Mouse (Mus musculus) left cerebral cortex, adult 9 months (tissue): ENCODE measurements around the gene Oaf.
A peak's percentile ranks its signal among the peaks of the same experiment; 100 is the strongest.

Source experiments
- DNase-seq, 2 experiments: peaks; one replicate each; pipeline ENCODE4 v3.0.0; 2022; ENCODE audit warnings: low spot score in 2 of 2

The Oaf gene

GRCm38 (mm10) chr9:43225481-43225880, 14.2 kb downstream of the Oaf start:
- no peak for DNase-seq

DNA sequence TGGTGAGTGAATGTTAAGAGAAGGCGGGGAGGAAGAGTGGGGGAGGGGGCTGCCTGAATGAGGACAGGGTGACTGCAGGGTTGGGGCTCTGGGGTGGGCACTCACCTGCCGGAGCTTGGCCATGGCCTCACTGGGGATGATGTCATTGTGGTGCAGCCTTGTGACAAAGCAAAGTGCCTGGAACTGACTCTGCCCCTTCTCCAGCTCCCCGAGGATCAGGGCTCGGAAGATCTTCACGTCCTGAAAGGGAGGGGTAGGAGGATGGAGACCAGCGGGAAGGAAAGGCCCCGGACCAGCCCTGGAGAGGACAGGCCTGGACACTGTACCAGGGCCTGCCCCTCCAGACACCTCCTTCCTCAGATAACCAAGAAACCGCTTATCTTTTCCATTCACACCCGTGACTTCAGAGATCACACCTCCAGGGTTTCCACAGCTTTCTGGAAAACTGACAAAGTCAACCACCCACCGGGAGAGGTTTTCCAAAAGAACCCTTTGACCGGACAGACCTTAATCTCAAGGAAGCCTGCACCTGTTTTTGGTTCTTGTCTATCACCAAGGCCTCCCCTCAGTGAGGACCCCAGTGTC, 14.8 kb downstream of the Oaf start:
- DNase-seq: no peak

GRCm38 (mm10) chr9:43222429-43222715, 17.3 kb downstream of the Oaf start:
- DNase-seq: no peak

DNA sequence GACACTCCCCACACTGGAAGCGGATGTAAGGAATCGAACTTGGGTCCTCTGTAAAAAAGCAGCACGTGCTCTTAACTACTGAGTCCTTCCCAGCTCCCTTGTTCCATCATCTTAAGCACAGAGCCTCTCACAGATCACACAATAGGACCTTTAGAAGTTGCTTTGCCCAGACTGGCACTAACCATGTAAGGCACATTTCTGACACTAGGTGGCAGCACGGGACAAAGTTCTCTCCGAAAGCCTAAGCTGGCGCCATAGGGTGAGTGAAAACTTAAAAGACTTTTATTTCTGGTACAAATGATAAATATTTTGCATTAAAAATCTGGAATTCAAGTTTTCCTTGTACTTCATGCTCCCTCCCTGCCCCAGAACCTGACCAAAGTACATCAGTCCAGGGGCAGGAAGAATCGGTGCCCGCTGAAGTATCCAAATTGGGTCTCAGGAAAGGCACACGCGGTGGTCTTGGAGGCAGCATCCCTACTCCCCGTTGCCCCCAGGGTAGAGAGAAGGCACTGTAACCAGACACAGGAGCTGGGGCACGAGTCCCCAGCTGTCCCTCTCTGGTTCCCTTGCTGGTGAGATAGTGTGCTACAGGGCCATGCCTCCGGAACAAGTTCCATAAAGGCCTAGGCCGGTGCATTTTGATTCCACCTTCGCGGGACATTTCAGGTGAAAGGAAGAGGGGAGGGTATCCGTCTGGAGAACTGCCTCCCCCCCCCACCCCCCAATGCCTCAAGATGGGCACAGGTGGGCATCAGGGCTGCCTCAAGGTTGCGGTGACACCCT, 17.9 kb downstream of the Oaf start:
- peak in 1 of 2 experiments; percentile 90 for DNase-seq

DNA sequence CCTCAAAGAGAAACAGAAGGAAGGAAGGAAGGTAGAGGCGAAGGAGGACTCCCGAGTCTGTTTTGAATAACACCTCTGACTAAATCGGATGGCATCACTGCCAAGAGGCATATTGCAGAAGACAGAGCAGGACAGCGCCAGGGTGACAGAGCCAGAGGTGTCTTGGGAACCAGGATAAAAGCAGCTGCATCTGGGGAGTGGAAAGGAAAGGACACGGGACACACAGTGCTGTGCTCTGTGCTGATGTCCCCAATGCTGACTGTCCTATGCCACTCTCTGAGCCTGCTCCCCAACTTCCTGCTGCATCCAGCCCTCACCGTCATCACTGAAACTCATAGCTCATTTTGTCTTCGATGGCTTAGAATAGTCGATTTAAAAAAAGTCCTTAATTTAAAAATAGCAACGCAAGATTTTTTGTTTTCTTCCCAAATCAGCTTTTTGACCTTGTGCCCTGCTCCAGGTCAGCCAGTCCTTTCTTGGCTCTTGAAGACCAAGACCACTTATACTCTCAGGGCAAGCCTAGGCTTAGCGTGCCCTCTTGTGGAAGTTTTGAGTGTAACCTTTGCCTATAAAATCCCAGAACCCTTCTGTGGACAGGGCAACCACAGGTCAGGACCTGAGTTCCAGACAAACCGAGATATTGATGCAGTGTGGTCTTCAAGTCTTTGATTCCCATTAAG, 28.8 kb downstream of the Oaf start:
- DNase-seq: peak in 1 of 2 experiments; percentile 43

GRCm38 (mm10) chr9:43210190-43210682, 29.5 kb downstream of the Oaf start, which contains the start of gene Pou2f3:
TSS of gene Pou2f3 (minus strand) at chr9:43210369.
- no peak for DNase-seq

GRCm38 (mm10) chr9:43206022-43206390, 33.7 kb downstream of the Oaf start:
- DNase-seq: no peak

DNA sequence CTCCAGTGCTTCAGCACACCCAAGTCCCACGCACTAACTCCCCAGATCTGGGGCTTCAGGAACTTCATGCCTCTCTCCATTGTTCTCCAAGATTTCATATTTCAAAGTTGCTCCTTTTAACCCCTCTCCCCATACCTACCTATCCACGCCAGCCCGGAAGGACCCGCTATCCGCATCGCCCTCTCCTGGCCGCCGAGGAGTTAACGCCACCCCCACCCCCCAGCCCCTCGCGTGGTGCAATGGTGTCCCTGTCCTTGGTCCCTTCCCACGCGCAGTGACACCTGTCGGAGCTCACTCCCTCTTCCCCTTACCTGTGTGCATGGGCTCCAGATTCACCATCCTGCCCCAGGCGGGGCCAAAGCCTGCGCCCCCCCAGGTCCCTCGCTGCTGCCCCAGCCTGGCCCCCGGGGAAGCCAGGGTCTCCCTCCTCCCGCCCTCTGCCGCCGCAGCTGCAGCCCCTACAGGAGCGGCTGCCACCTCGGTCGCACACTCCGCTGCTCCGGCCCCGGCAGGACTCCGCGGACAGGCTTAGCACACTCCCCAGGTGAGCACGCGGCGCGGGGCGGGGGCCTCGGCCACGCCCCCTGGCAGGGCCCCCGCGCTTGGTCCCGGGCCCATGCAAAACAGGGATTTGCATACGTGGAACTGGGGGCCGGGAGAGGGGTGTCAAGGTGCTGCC, 34.2 kb downstream of the Oaf start:
- no peak for DNase-seq

DNA sequence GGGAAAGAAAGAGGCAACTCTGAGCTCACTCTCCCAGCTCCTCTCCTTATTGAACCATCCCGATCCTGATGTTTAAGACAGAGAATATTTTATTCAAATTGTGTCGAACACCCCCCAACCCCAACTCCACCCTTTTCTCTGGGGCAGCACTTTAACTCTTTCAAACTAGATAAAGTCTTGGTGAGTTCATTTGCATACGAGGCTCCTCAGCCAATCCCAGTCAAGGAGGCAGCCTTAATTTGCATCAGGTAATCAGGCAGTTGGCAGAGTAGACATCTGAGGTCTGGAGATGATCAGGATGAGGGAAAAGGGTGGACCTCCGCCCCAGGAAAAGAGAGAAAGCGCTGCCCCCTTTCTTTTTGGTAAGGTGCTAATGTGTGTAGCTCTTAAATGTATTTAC, 39.5 kb downstream of the Oaf start:
- no peak for DNase-seq

DNA sequence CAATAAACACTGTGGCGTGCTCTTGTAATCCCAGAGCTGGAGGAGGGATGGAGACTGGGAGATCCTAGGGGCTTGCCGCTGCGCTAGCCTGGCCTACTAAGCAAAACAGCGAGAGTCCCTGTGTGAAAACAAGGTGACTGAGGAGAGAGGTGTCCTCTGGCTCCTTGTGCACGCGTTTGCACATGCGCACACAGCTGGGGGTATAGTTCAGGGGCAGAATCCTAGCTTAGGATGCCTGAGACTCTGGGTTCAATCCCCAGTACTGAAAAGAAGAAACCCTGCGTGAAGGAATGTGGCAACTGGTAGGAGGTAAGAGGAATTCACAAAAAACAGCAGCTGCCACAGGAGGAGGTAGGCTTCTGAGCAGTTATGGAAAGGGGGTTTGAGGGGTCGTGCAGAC, 45.7 kb downstream of the Oaf start:
- no peak for DNase-seq

DNA sequence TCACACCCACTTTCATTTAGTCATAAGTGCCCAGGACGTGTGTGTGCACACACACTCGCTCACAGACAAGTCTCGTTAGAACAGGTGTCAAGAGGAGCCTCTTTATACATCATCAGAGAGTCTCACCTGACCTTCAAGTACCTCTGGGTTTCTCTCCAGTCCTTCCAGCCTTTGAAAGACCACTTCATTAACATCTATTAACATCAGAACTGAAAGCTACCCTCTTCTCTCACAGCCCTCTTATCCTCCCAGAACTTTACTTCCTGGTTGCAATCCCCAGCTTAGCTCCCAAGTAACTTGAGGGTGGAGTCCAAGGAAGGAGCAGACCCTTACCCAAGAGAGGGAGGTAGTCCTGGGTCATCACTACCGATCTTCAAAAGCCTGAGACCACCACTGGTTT, 48.1 kb downstream of the Oaf start:
- DNase-seq: no peak

GRCm38 (mm10) chr9:43189021-43189356, 50.7 kb downstream of the Oaf start:
- DNase-seq: no peak

DNA sequence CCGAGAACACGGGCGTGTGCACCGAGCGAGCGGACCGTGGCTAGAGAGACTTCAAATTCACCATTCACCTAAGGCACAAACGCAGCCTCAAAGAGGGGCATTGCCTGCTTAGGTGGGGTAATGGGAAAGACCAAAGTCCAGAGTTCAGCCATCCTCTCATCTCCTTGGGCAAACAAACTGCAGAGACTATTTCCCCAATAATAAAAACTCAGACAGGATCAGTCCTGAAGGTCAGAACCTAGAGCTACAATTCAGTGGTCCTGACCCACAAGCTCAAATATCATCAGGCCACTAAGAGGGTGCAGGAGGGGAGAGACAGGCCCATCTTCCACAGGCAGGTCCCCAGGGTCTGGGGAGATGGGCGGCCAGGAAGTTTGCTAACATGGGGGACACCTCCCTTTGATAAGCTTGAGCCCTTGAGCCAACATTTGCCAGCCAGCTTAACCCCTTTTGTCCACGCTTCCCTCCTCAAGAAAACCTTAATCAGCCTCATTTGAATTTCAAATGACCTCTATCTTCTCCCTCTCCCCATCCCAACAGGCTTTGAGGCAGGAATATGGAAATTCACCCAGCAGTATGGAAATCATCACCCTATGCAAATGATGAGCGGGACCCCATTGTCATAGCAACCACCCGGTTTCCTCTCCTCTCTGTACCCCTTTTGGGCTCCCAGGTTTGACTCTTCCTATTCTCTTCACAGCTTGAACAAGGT, 51.2 kb downstream of the Oaf start:
- no peak for DNase-seq

DNA sequence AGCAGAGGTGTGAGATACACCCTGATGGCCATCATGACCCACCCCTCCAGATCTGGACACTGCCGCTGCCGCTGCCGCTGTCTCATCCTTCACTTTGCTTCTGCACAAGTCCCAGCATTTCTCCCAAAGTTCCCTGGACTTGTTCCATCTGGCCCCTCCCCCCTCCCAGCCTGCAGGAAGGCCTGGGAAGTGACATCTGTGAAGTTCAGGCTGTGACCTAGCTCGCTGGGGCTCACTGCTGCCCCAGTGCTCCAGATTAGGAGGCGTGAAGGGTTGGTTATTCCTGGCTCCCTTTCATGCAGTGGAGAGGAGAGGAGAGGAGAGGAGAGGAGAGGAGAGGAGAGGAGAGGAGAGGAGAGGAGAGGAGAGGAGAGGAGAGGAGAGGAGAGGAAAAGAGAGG, 60.1 kb downstream of the Oaf start:
- no peak for DNase-seq

DNA sequence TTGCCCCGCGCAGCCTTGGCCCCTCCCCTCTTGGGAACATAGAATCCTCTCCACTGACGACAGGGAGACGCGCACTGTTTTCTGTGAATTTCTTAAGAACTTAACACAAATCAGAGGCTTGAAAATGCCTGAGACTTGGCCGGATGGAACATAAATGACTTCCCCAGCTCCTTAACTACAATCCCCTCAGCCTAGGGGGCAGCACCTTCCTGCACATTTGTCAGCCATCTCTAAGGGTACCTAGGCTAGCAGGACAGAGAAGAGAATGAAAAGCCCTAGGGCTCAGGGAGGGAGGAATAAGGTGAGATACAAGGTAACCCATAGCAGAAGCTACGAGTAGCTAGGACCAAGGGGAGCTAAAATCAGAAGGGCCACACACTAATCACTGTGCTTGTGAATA, 61.5 kb downstream of the Oaf start:
- no peak for DNase-seq
